Mouse (Mus musculus): ENCODE measurements around the gene Ppfia2. TPM values are rescaled to one million over a fixed set of nuclear protein-coding genes. Genes with fewer than 3 reads are reported as not detected.

The Ppfia2 gene
- polyA plus RNA-seq (2017; shearing (Covaris generic)) = not detected

DNA sequence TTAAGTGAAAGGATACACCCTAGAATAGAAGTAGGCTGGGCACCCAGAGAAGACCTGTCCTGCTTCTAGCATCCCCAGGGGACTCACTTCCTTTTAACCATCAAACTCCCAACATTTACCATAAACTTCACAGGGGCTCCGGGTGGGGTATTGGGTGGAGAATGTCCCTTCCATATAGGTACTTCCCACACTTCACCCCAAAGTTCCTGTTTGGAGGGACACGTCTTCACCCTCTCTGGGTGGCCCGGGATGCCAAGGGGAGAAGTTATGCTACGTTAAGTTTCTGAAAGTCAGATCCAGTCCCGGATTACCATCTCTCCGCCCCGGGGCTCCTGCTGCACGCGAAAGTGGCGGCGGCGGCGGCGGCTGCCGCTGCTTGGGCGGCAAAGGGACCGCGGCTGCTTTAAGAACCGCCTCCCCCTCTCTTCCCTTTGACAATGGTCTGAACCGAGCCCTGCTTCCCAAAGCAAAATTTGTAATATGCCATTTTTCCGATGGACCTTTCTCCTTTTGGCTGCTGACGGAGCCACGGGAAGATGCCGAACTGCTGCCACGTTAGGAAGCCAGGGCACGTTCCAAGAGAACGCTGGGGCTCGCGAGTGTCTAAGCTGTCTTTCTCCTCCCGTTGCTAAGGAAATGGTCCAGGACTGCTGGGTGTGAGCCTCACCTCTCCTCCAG lies at the start of gene Ppfia2:
Gene Ppfia2, plus strand, starts transcription at position 485 of the 678 bp plus-strand sequence.

